Mouse (Mus musculus): Measurements from ENCODE around the gene Whrn. TPM values are rescaled to one million over a fixed set of nuclear protein-coding genes. Genes with fewer than 3 reads are reported as not detected.

Whrn gene
- 5.0 and 5.4 TPM in 2 replicates for polyA plus RNA-seq (2015; fragmentation: Nextera tagmentation; extraction: Ambion mirVana)

GRCm38 (mm10) chr4:63495915-63496278 is at the start of gene Whrn:
Gene Whrn (minus strand): TSS chr4:63495991.
- 0 out of 2 replicates have a peak, but pooled peaks cover 2% of the 10 kb centered on the region for H3K27me3 ChIP-seq (replicated peaks; ENCODE audit: control insufficient read depth, insufficient read depth, low read length)
- H3K4me2 ChIP-seq (ENCODE audit: low read length), result peak within 1 kb of the TSS; percentile 93
- peak within 1 kb of the TSS; percentile 77 for H3K4me3 ChIP-seq (ENCODE audit: low read length)
- H3K27ac ChIP-seq (ENCODE audit: low read depth, low read length), result no peak within 1 kb of the TSS; the same call in 1 of the 2 replicates
- ATAC-seq, result peak; percentile 77
- peaks cover 22% of the 10 kb centered on the region for H3K4me1 ChIP-seq (ENCODE audit: control insufficient read depth, insufficient read depth, low read depth, low read length)
- 0% methylated on average over 32 of the region's 34 CpGs for WGBS
- H3K9ac ChIP-seq (ENCODE audit: low read depth, low read length), result peak within 1 kb of the TSS; percentile 72
- H3K9me3 ChIP-seq (ENCODE audit: control insufficient read depth, low read length), result no peaks in the 10 kb centered on the region
- H3K36me3 ChIP-seq (ENCODE audit: control insufficient read depth, insufficient read depth, low read length), result no peaks in the 10 kb centered on the region

GRCm38 (mm10) chr4:63545231-63545958 is 49.6 kb upstream of the Whrn start:
- Histone ChIP-seq H3K9ac (ENCODE audit: low read depth, low read length) (peak overlapping the region; percentile 96), H3K27ac (ENCODE audit: low read depth, low read length) (peak overlapping the region; percentile 82), H3K36me3 (ENCODE audit: control insufficient read depth, insufficient read depth, low read length) (peaks cover 12% of the 10 kb centered on the region), H3K9me3 (ENCODE audit: control insufficient read depth, low read length) (no peaks in the 10 kb centered on the region), H3K4me2 (ENCODE audit: low read length) (peak overlapping the region; percentile 75), H3K27me3 (replicated peaks; ENCODE audit: control insufficient read depth, insufficient read depth, low read length) (no peaks in the 10 kb centered on the region), H3K4me1 (ENCODE audit: control insufficient read depth, insufficient read depth, low read depth, low read length) (peaks cover 24% of the 10 kb centered on the region), H3K4me3 (ENCODE audit: low read length) (peak overlapping the region; percentile 86)
- no peak for ATAC-seq
- 11% methylated on average over 26 of the region's 26 CpGs for WGBS

- H3K9me3 ChIP-seq (ENCODE audit: control insufficient read depth, low read length), result no peaks in the 10 kb centered on the region
- peak within 1 kb of the TSS; percentile 96 for H3K9ac ChIP-seq (ENCODE audit: low read depth, low read length)
- peak within 1 kb of the TSS; percentile 75 for H3K4me2 ChIP-seq (ENCODE audit: low read length)
- WGBS, result 0% methylated on average over 45 of the region's 57 CpGs
- no peaks in the 10 kb centered on the region for H3K27me3 ChIP-seq (replicated peaks; ENCODE audit: control insufficient read depth, insufficient read depth, low read length)
- H3K27ac ChIP-seq (ENCODE audit: low read depth, low read length), result peak within 1 kb of the TSS; percentile 82
- peaks cover 24% of the 10 kb centered on the region for H3K4me1 ChIP-seq (ENCODE audit: control insufficient read depth, insufficient read depth, low read depth, low read length)
- peak; percentile 97 for ATAC-seq
- H3K36me3 ChIP-seq (ENCODE audit: control insufficient read depth, insufficient read depth, low read length), result peaks cover 11% of the 10 kb centered on the region
- peak within 1 kb of the TSS; percentile 86 for H3K4me3 ChIP-seq (ENCODE audit: low read length)
Observed at GRCm38 (mm10) chr4:63544494-63545230, 48.9 kb upstream of the Whrn start, which contains the start of gene Atp6v1g1. Gene Atp6v1g1 (plus strand): TSS chr4:63544772.

- WGBS, result 60% methylated on average over 10 of the region's 10 CpGs
- peak overlapping the region; percentile 96 for H3K9ac ChIP-seq (ENCODE audit: low read depth, low read length)
Observed at GRCm38 (mm10) chr4:63543746-63544493, 48.1 kb upstream of the Whrn start.

GRCm38 (mm10) chr4:63542209-63542608 is 46.4 kb upstream of the Whrn start:
- ATAC-seq, result no peak
- Histone ChIP-seq H3K9me3 (ENCODE audit: control insufficient read depth, low read length) (no peaks in the 10 kb centered on the region), H3K4me1 (ENCODE audit: control insufficient read depth, insufficient read depth, low read depth, low read length) (peaks cover 21% of the 10 kb centered on the region), H3K27ac (ENCODE audit: low read depth, low read length) (no peak overlapping the region), H3K27me3 (replicated peaks; ENCODE audit: control insufficient read depth, insufficient read depth, low read length) (no peaks in the 10 kb centered on the region), H3K4me2 (ENCODE audit: low read length) (no peak overlapping the region), H3K9ac (ENCODE audit: low read depth, low read length) (no peak overlapping the region), H3K36me3 (ENCODE audit: control insufficient read depth, insufficient read depth, low read length) (no peaks in the 10 kb centered on the region), H3K4me3 (ENCODE audit: low read length) (no peak overlapping the region)
- WGBS, result 68% methylated on average over 2 of the region's 2 CpGs

More at GRCm38 (mm10) chr4:63543746-63544493, 48.1 kb upstream of the Whrn start:
- Histone ChIP-seq H3K36me3 (ENCODE audit: control insufficient read depth, insufficient read depth, low read length) (peaks cover 4% of the 10 kb centered on the region), H3K4me2 (ENCODE audit: low read length) (peak overlapping the region; percentile 75), H3K9me3 (ENCODE audit: control insufficient read depth, low read length) (no peaks in the 10 kb centered on the region), H3K27me3 (replicated peaks; ENCODE audit: control insufficient read depth, insufficient read depth, low read length) (no peaks in the 10 kb centered on the region), H3K27ac (ENCODE audit: low read depth, low read length) (peak overlapping the region; percentile 75), H3K4me1 (ENCODE audit: control insufficient read depth, insufficient read depth, low read depth, low read length) (peaks cover 24% of the 10 kb centered on the region), H3K4me3 (ENCODE audit: low read length) (peak overlapping the region; percentile 86)
- ATAC-seq, result peak; percentile 79

- Histone ChIP-seq H3K9ac (ENCODE audit: low read depth, low read length) (no peak overlapping the region), H3K4me2 (ENCODE audit: low read length) (no peak overlapping the region), H3K36me3 (ENCODE audit: control insufficient read depth, insufficient read depth, low read length) (no peaks in the 10 kb centered on the region), H3K4me3 (ENCODE audit: low read length) (no peak overlapping the region), H3K9me3 (ENCODE audit: control insufficient read depth, low read length) (no peaks in the 10 kb centered on the region), H3K4me1 (ENCODE audit: control insufficient read depth, insufficient read depth, low read depth, low read length) (no peaks in the 10 kb centered on the region), H3K27ac (ENCODE audit: low read depth, low read length) (no peak overlapping the region), H3K27me3 (replicated peaks; ENCODE audit: control insufficient read depth, insufficient read depth, low read length) (no peaks in the 10 kb centered on the region)
- ATAC-seq, result peak; percentile 74
- WGBS, result 64% methylated on average over 4 of the region's 4 CpGs
Observed at GRCm38 (mm10) chr4:63537602-63538001, 41.8 kb upstream of the Whrn start.

GRCm38 (mm10) chr4:63530409-63530808 is 34.6 kb upstream of the Whrn start:
- Histone ChIP-seq H3K27me3 (replicated peaks; ENCODE audit: control insufficient read depth, insufficient read depth, low read length) (no peaks in the 10 kb centered on the region), H3K36me3 (ENCODE audit: control insufficient read depth, insufficient read depth, low read length) (no peaks in the 10 kb centered on the region), H3K9ac (ENCODE audit: low read depth, low read length) (no peak overlapping the region), H3K4me2 (ENCODE audit: low read length) (no peak overlapping the region), H3K27ac (ENCODE audit: low read depth, low read length) (no peak overlapping the region), H3K4me3 (ENCODE audit: low read length) (no peak overlapping the region), H3K4me1 (ENCODE audit: control insufficient read depth, insufficient read depth, low read depth, low read length) (no peaks in the 10 kb centered on the region), H3K9me3 (ENCODE audit: control insufficient read depth, low read length) (no peaks in the 10 kb centered on the region)
- WGBS, result 79% methylated on average over 7 of the region's 7 CpGs
- 0 out of 2 replicates have a peak, but pooled peaks have one; percentile 37 for ATAC-seq

- Histone ChIP-seq H3K4me2 (ENCODE audit: low read length) (no peak overlapping the region), H3K9ac (ENCODE audit: low read depth, low read length) (no peak overlapping the region), H3K4me3 (ENCODE audit: low read length) (no peak overlapping the region), H3K36me3 (ENCODE audit: control insufficient read depth, insufficient read depth, low read length) (no peaks in the 10 kb centered on the region), H3K27ac (ENCODE audit: low read depth, low read length) (no peak overlapping the region), H3K27me3 (replicated peaks; ENCODE audit: control insufficient read depth, insufficient read depth, low read length) (no peaks in the 10 kb centered on the region), H3K4me1 (ENCODE audit: control insufficient read depth, insufficient read depth, low read depth, low read length) (no peaks in the 10 kb centered on the region), H3K9me3 (ENCODE audit: control insufficient read depth, low read length) (no peaks in the 10 kb centered on the region)
- WGBS, result 57% methylated on average over 6 of the region's 6 CpGs
- peak; percentile 68 for ATAC-seq
Observed at GRCm38 (mm10) chr4:63528946-63529345, 33.2 kb upstream of the Whrn start.
